Mouse (Mus musculus) ovary, postnatal 14 days (tissue): ENCODE results near the gene Tra2b.
"Not testable (repeated sequence)": the region's sequence is repeated elsewhere in the genome, so short reads cannot be mapped to it uniquely, and the experiment has no call there.

Experiments
- DNase-seq: peaks from one replicate; pipeline ENCODE4 v3.0.0; 2022; ENCODE audit warnings: low spot score

Gene Tra2b

DNA sequence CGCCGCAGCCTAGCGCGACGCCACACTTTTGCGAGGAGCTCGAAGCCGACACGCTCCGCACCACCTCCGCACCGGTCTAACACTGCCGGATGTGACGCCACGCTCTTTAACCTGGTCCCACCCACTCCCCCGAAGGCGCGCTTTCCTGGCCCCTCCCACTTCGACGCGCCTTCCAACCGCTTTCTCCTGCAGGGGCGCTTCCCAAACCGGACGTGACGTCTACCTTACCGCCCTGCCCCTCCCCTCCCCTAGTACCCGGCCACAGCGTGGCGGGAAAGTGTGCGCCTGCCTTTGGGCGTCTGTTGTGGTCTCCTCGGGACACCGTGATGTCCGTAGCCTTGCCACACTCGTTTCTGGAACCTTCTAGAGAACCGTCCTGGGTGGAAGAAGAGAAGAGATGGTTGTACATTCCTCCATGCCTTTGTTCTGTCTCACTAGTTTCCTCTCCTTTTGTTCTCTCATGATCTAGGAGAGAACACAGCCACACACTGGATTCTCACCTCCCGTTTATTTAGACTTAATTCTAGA lies at the start of gene Tra2b:
Gene Tra2b, minus strand, starts transcription at position 157 of the 528 bp plus-strand sequence.
- DNase-seq: peak; percentile 94

DNA sequence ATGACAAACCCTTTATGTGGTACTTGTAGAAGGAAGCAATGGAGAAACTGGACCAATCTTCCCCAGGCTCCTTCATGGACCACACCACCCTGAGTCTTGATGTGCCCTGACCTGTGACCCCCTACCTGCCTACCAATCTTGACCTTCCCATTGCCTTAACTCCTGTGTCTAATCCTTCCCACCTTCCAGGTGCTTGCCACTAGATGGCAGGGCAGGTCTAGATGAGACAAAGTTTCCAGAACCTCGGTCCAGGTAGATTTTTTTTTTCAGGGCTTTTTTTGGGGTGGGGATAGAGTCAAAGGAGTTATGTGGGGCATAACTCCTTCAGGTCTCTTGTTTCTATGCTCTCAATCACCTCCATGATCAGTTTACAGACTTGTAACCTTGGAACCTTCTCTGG lies 44.8 kb upstream of the Tra2b start:
- DNase-seq: peak; percentile 18

- DNase-seq: peak; percentile 64
Observed at GRCm38 (mm10) chr16:22302606-22303005, 36.8 kb upstream of the Tra2b start.

DNA sequence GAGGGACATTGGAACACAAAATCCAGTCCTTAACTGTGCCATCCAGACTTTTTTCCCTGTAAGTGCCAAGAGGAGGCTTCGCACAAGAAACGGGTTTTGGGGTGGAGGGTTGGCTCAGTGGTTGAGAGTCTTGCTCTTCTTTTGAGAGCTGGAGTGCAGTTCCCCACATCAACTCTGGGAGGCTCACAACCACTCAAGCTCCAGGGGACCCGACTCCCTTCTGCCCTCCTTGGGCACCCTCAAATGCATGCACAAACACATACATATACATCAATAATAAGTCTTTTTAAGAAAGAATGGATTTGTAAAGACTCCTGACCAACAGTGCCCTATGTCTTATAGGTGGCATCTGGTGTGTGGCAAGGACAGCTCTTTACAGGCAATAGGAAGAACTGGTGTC lies 35.6 kb upstream of the Tra2b start:
- no peak for DNase-seq

GRCm38 (mm10) chr16:22296901-22297300 lies 31.1 kb upstream of the Tra2b start:
- no peak for DNase-seq

- DNase-seq: not testable (repeated sequence)
Observed at GRCm38 (mm10) chr16:22294812-22295211, 29.0 kb upstream of the Tra2b start.

GRCm38 (mm10) chr16:22293600-22293999 lies 27.8 kb upstream of the Tra2b start:
- DNase-seq: no peak

- DNase-seq: no peak
Observed at GRCm38 (mm10) chr16:22292394-22292793, 26.6 kb upstream of the Tra2b start.

DNA sequence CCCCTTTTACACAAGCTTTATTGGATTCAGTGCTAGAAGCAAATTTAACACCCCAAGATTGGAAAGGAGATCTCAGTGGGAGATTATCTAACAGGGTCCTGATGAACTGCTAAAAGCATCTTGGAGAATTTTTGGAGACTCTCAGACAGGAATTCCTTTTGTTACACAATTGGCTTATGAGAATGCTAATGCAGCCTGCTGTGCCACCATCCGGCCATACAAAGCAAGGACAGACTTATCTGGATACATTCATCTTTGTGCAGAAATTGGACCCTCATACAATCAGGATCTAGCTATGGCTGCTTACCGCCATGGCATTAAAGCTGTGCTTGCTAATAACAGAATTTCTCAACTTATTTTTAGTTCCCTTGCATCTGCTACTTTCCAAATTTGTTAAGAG lies 23.8 kb upstream of the Tra2b start:
- no peak for DNase-seq

GRCm38 (mm10) chr16:22286996-22287395 lies 21.2 kb upstream of the Tra2b start:
- no peak for DNase-seq

GRCm38 (mm10) chr16:22276536-22276935 lies 10.7 kb upstream of the Tra2b start:
- DNase-seq: no peak

DNA sequence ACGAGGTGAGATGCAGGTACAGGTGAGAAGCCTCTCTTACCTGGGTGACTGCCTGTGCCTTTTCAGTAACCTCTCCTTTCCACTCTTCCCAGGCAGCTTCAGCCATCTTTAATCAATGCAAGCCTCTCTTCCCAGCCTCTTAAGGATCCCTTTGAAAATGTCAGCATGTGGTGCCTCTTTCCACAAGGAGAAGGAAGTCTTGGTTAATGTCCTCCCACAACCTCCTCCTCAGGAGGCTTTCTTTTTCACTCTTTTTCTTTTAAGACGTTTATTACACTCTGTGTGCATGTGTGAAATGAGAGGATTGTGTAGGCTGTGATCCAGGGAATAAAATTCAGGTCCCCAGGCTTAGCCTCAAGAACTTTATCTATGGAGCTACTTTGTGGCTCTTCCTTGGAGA lies 9.3 kb upstream of the Tra2b start:
- no peak for DNase-seq

- no peak for DNase-seq
Observed at GRCm38 (mm10) chr16:22270491-22270890, 4.7 kb upstream of the Tra2b start.

GRCm38 (mm10) chr16:22266384-22266783 lies 579 bp upstream of the Tra2b start:
- no peak for DNase-seq

- peak; percentile 85 for DNase-seq
Observed at GRCm38 (mm10) chr16:22264962-22265848, 600 bp downstream of the Tra2b start.

DNA sequence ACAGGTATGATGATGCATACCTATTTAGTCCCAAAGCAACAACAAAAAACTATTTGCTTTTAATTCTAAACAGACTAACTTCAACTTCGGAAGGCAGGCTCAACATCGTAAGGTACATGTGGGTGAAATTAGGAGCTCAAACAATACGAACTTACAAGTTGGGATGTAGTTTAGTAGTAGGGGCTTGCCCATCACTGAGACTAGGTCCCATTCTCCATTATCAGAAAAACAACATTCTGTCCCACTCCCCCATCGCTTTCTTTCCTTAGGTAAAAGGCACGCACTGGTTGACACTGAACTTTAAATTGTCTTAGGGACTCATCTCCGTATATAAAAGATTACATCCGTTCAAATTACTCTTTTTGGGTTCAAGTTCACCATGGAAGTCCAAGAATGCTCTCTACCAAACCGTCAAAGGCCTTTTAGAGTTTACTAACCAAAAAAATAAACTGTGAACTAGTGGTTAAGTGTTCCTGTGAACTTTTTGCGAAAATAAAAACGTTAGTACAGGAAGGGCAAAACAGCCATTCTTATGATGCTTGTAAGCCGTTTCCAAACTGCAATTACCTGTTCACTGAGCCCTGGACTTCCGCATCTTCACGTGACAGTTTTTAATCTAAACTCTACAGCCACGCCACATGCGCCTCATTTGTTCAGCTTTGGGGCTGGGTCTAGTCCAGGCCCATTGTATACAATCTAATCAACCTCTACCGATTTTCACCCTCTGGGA lies 1.4 kb downstream of the Tra2b start:
- DNase-seq: no peak

- no peak for DNase-seq
Observed at GRCm38 (mm10) chr16:22263124-22263523, 2.7 kb downstream of the Tra2b start.

DNA sequence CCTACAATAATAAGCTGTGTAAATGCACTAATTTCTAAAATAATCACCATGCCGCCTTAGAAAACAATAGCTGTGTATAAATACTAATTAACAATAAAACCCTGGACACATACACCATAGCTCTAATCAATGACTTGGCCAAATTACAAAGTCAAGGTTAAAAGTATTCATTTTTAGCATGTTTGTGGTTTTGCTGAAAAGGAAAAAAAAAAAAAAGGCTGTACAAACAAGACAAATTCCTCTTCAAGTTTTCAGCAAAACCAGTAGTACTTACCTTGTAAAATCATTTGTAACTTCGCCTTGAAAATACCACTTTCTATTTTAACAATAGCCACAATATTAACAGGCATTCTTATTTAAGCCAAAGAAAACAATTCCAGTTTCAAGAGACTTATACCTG lies 4.2 kb downstream of the Tra2b start:
- DNase-seq: no peak

- DNase-seq: no peak
Observed at GRCm38 (mm10) chr16:22260423-22261143, 5.2 kb downstream of the Tra2b start.

DNA sequence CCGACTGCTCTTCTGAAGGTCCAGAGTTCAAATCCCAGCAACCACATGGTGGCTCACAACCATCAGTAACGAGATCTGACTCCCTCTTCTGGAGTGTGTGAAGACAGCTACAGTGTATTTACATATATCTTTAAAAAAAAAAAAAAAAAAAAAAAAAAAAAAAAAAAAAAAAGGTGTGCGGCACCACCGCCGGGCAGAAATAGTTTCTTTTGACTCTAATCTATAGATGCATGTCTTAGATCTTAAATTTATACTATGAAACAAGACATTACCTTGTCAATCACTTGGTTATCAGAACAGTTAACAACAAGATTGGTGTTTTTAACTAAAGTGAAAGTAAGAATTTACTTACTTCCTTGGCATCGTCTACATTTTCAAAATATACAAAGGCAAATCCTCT lies 13.6 kb downstream of the Tra2b start:
- DNase-seq: not testable (repeated sequence)

- no peak for DNase-seq
Observed at GRCm38 (mm10) chr16:22250307-22250706, 15.5 kb downstream of the Tra2b start.

DNA sequence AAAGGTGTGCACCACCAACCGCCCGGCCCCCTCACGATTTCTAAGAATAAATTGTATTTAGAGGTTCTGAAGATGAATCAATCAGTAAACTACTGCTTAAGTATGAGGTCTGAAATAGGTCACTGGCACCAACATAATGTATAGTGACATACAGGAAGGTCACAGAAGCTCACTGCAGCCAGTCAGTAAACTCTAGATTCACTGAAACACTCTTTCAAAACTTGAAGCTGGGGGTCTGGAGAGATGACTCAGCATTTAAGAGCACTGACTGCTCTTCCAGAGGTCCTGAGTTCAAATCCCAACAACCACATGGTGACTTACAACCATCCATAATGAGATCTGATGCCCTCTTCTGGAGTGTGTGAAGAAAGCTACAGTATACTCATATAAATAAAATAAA lies 16.1 kb downstream of the Tra2b start:
- no peak for DNase-seq
